Mouse (Mus musculus) lung, postnatal 0 days (tissue): ENCODE results near the gene BC025920. TPM values are rescaled to one million over a fixed set of nuclear protein-coding genes. Genes with fewer than 3 reads are reported as not detected.

Experiments
- ATAC-seq: fragments of 200-750 bp; cut with Nextera tagmentation; 2 replicates; pipeline ENCODE4 v1.8.0; 2017; ENCODE audit warnings: moderate library complexity
- DNase-seq: peaks from one replicate; pipeline ENCODE4 v3.0.0-alpha.2; 2016; ENCODE audit warnings: low spot score
- H3K27ac ChIP-seq: fragments of 300-500 bp; sonication (generic); 2 replicates; pipeline ENCODE4 v1.5.1; 2014; ENCODE audit warnings: antibody characterized with exemption, mild to moderate bottlenecking, low read length, mixed read lengths
- H3K27me3 ChIP-seq: fragments of 300-500 bp; sonication (generic); replicated peaks from 2 replicates; pipeline ENCODE4 v1.6.1; 2014; ENCODE audit warnings: low read length, mixed read lengths; ENCODE audit not compliant: insufficient read depth
- H3K36me3 ChIP-seq: fragments of 300-500 bp; sonication (generic); 2 replicates; pipeline ENCODE4 v1.6.1; 2014; ENCODE audit warnings: low read length, mixed read lengths; ENCODE audit not compliant: insufficient read depth
- H3K4me1 ChIP-seq: fragments of 300-500 bp; sonication (generic); 2 replicates; pipeline ENCODE4 v1.6.1; 2014; ENCODE audit warnings: antibody characterized with exemption, low read depth, low read length, mixed read lengths; ENCODE audit not compliant: insufficient read depth
- H3K4me2 ChIP-seq: fragments of 300-500 bp; sonication (generic); replicated peaks from 2 replicates; pipeline ENCODE4 v1.6.1; 2014; ENCODE audit warnings: low read depth, mild to moderate bottlenecking, low read length, moderate library complexity, mixed read lengths
- H3K4me3 ChIP-seq: fragments of 300-500 bp; sonication (generic); 2 replicates; pipeline ENCODE4 v1.5.1; 2014; ENCODE audit warnings: low read depth, low read length
- H3K9ac ChIP-seq: fragments of 300-500 bp; sonication (generic); replicated peaks from 2 replicates; pipeline ENCODE4 v1.6.1; 2014; ENCODE audit warnings: low read depth, mild to moderate bottlenecking
- H3K9me3 ChIP-seq: fragments of 300-500 bp; sonication (generic); 2 replicates; pipeline ENCODE4 v1.6.1; 2016; ENCODE audit warnings: low read length, mixed read lengths
- CTCF ChIP-seq: IDR thresholded peaks from 2 replicates; pipeline ENCODE4 v1.5.1; 2016; ENCODE audit warnings: antibody characterized with exemption, mild to moderate bottlenecking
- EP300 ChIP-seq: IDR thresholded peaks from 2 replicates; pipeline ENCODE4 v1.6.1; 2016; ENCODE audit warnings: antibody characterized with exemption, mild to moderate bottlenecking, control low read depth
- WGBS: fragments of 180-500 bp; shearing (Covaris S2); extraction: QIAGEN DNeasy Blood & Tissue Kit; methylation state at CpG from one replicate; pipeline ENCODE4 v1.1.7; 2014; 5-methylcytosine and 5-hydroxymethylcytosine counted together
- polyA plus RNA-seq: library from polyadenylated mRNA; unstranded; fragments of >200 nt; fragmentation: Nextera tagmentation; extraction: Ambion mirVana; gene quantifications from 2 replicates; pipeline ENCODE4 v1.2.1, GENCODE M21; 2015

BC025920 gene
- polyA plus RNA-seq, 1 experiment from 2014 or later: 0.29 TPM

DNA sequence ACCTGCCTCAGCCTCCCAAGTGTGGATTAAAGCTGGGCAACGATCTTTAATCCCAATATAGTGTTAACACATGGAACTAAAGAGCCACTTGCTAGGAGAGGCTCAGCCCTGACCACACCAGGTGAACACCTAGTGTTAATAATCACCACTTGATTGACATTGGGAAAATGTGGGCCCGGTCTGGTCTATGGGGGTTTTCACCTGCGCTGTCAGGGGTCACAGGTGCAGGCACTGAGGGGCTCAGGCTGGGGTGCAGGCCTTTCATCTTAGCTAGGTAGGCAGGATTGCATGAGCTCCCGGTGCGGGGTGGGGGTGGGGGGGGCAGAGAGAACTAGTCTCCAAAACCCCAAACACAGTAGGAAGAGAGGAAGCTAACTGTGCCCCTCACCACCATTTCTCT lies 6.4 kb upstream of the BC025920 start:
- 62% methylated on average over 5 of the region's 5 CpGs for WGBS
- H3K9me3 ChIP-seq: no peaks in the 10 kb centered on the region
- H3K36me3 ChIP-seq: no peaks in the 10 kb centered on the region
- H3K9ac ChIP-seq: no peak overlapping the region
- H3K27me3 ChIP-seq: no peaks in the 10 kb centered on the region
- no peak overlapping the region for H3K27ac ChIP-seq
- H3K4me3 ChIP-seq: no peak overlapping the region
- ATAC-seq (no peak), DNase-seq (no peak)
- no peak overlapping the region for H3K4me2 ChIP-seq
- H3K4me1 ChIP-seq: peaks cover 15% of the 10 kb centered on the region; the same call in 1 of the 2 replicates
- TF ChIP-seq CTCF (no peak), EP300 (no peak)

DNA sequence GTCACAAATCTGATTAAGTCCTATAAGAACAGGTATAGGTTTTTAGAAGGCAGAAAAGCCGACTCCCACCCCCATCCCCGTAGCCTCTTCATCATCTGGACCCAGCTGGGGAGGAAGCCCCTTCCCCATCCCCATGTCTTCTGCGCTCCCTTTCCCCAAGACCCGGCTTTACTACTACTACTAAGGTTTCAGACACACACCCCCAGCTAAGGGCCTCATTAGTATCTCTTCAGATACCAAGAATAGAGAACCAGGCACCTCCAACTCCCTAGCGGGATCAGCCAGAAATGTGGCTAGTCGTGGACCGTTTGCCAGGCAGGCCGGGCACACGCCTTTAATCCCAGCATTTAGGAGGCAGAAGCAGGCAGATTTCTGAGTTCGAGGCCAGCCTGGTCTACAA lies 6.0 kb upstream of the BC025920 start:
- Histone ChIP-seq H3K4me3 (no peak overlapping the region; the same call in 1 of the 2 replicates), H3K4me1 (peaks cover 15% of the 10 kb centered on the region; the same call in 1 of the 2 replicates), H3K27ac (no peak overlapping the region), H3K4me2 (no peak overlapping the region), H3K9ac (no peak overlapping the region), H3K27me3 (no peaks in the 10 kb centered on the region), H3K36me3 (no peaks in the 10 kb centered on the region), H3K9me3 (no peaks in the 10 kb centered on the region)
- no peak for ATAC-seq
- WGBS: 55% methylated on average over 10 of the region's 10 CpGs
- TF ChIP-seq EP300: no peak
- TF ChIP-seq CTCF: no peak
- DNase-seq: no peak

DNA sequence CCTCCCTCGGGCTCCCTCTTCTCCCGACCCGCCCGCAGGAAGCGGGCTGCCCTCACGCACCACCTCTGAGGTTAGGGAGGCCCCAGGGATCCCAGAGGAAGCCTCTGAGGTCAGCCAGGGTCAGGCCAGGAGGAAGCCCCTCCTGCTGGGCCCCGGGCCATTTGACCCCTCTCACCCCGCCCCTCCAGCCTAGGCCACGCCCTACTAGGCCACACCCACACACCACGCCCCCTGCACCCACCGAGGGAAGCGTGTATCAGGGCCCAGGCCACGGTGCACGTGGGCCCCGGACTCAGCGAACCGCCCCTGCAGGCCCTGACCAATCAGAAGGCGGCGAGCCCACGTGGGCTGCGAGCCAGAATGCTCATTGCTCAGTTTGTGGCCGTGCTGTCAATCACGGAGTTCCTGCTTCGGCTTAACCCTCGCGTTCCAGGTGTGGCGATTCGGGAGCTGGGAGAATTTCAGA lies 5.3 kb upstream of the BC025920 start, which contains the start of gene Tle6:
Tle6 (minus strand) TSS at position 336 of the 466 bp plus-strand sequence.
- Histone ChIP-seq H3K4me2 (peak within 1 kb of the TSS; percentile 58), H3K27ac (0 out of 2 replicates have a peak within 1 kb of the TSS, but pooled peaks have one; percentile 43), H3K36me3 (no peaks in the 10 kb centered on the region), H3K27me3 (no peaks in the 10 kb centered on the region), H3K4me3 (peak within 1 kb of the TSS; percentile 16; the same call in 1 of the 2 replicates), H3K9ac (no peak within 1 kb of the TSS), H3K4me1 (peaks cover 15% of the 10 kb centered on the region; the same call in 1 of the 2 replicates), H3K9me3 (no peaks in the 10 kb centered on the region)
- DNase-seq (peak; percentile 96), ATAC-seq (peak; percentile 89)
- under 1% methylated on average over 27 of the region's 28 CpGs for WGBS
- TF ChIP-seq CTCF (no peak), EP300 (0 out of 2 replicates have a peak, but pooled peaks have one; percentile 25)

DNA sequence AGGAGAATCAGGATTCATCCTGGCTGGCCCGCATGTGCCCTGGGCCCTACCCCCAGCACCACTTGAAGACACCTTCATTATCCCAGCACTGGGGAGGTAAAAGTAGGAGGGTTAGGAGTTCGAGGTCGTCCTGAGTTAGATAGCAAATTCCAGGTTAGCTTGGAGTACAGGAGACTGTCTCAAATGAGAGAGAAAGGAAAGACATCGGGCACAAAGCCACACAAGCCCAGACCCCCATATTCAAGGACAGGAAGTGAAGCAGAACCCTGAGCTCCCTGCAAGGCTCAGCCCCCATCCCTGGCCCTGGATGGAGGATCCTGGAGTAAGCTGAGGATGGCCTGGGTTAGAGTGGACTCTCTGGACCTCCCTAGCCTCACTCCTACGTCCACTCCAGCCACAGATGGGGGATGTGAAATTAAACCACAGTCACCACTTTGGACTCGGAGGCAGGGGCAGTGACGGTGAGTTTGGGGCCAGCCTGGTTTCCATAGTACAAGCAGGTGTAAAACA lies 4.6 kb upstream of the BC025920 start:
- DNase-seq: no peak
- WGBS: 28% methylated on average over 7 of the region's 7 CpGs
- no peak for TF ChIP-seq CTCF
- TF ChIP-seq EP300: no peak
- H3K27me3 ChIP-seq: no peaks in the 10 kb centered on the region
- H3K4me1 ChIP-seq: peaks cover 10% of the 10 kb centered on the region; the same call in 1 of the 2 replicates
- H3K36me3 ChIP-seq: no peaks in the 10 kb centered on the region
- H3K9me3 ChIP-seq: no peaks in the 10 kb centered on the region
- no peak overlapping the region for H3K9ac ChIP-seq
- ATAC-seq: no peak
- H3K4me2 ChIP-seq: peak overlapping the region; percentile 58
- H3K27ac ChIP-seq: 0 out of 2 replicates have a peak overlapping the region, but pooled peaks have one; percentile 32
- peak overlapping the region; percentile 16; the same call in 1 of the 2 replicates for H3K4me3 ChIP-seq

DNA sequence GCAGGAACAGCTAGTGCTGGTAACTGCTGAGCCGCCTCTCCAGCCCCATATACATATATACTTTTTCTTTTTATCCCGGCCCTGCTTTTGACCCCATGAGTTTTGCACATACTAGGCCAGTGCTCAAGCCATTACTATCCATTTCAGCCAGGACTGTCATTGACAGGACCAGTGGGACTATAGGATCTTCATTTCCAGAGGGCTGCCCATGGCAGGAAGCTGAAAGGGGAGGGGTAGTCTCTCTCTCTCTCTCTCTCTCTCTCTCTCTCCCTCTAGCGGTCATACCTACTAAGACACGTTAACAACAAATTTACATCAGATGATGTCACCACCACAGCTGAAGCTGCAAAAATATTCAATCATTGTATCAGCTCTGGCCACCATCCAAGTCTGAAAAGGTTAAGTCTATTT lies 3.3 kb upstream of the BC025920 start:
- Histone ChIP-seq H3K4me2 (no peak overlapping the region), H3K4me1 (peaks cover 10% of the 10 kb centered on the region; the same call in 1 of the 2 replicates), H3K27ac (no peak overlapping the region), H3K9ac (no peak overlapping the region), H3K27me3 (no peaks in the 10 kb centered on the region), H3K4me3 (no peak overlapping the region), H3K36me3 (no peaks in the 10 kb centered on the region), H3K9me3 (no peaks in the 10 kb centered on the region)
- WGBS: 22% methylated on average over 4 of the region's 4 CpGs
- peak; percentile 96 for DNase-seq
- no peak for ATAC-seq
- TF ChIP-seq CTCF: peak; percentile 84
- no peak for TF ChIP-seq EP300

DNA sequence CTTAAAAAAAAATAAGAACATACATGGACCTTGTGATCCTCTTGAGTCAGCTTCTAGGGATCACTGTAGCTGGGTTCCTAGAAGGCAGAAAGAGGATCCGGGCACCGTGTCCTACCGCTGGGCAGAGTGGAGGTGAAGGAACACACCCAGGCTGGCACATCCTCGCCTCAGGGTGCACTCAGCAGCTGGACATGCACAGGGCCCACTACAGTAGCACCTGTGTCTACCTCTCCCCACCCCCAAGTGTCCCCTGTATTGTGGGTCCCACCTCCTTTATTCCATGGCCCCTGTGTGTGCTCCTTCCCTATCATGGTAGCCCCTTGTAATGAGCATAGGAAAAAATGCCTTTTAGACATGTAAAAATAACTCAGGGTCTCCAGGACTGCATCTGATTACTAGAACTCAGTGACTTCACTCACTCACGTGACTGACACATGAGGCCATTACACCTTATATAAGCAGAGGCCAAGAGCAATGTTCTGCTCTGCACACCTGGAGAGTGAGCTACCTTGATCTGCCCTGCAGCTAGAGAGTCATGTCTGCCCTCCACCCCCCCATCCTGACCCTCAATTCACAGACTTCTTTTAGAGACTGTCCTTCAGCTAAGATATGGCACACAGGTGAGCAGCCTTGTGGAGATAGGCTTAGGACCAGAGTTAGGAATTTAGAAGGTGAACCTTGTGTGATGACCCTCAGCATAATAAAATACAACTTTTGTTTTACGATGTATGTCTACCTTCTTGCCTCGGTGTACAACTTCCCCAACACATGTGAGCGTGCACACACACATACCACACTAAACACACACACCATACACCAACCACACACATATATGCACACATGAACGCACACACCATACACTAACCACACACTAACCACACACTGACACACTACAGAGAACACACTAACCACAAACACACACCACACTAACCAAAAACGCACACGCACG lies 1.8 kb upstream of the BC025920 start:
- no peak overlapping the region for H3K27ac ChIP-seq
- H3K27me3 ChIP-seq: no peaks in the 10 kb centered on the region
- peak overlapping the region; percentile 62 for H3K4me2 ChIP-seq
- 70% methylated on average over 12 of the region's 12 CpGs for WGBS
- TF ChIP-seq CTCF (no peak), EP300 (no peak)
- H3K9me3 ChIP-seq: no peaks in the 10 kb centered on the region
- H3K4me3 ChIP-seq: peak overlapping the region; percentile 38; the same call in 1 of the 2 replicates
- no peaks in the 10 kb centered on the region for H3K36me3 ChIP-seq
- no peak for ATAC-seq
- DNase-seq: no peak
- H3K4me1 ChIP-seq: peaks cover 10% of the 10 kb centered on the region; the same call in 1 of the 2 replicates
- H3K9ac ChIP-seq: no peak overlapping the region
